Mouse (Mus musculus) stomach, embryonic 16.5 days (tissue): ENCODE measurements around the gene Tox2. TPM values are rescaled to one million over a fixed set of nuclear protein-coding genes. Genes with fewer than 3 reads are reported as not detected.

Source experiments
- ATAC-seq: fragments of 200-750 bp; cut with Nextera tagmentation; 2 replicates; pipeline ENCODE4 v1.8.0; 2017; ENCODE audit warnings: moderate number of reproducible peaks, moderate TSS enrichment; ENCODE audit not compliant: insufficient read depth, low FRiP score
- H3K27ac ChIP-seq: fragments of 300-500 bp; sonication (generic); 2 replicates; pipeline ENCODE4 v1.5.1; 2014; ENCODE audit warnings: low read length
- H3K27me3 ChIP-seq: fragments of 300-500 bp; sonication (generic); 2 replicates; pipeline ENCODE4 v1.6.1; 2014; ENCODE audit warnings: low read length, control low read depth, mixed read lengths; ENCODE audit not compliant: control insufficient read depth, insufficient read depth
- H3K36me3 ChIP-seq: fragments of 300-500 bp; sonication (generic); 2 replicates; pipeline ENCODE4 v1.6.1; 2014; ENCODE audit warnings: low read length; ENCODE audit not compliant: control insufficient read depth, insufficient read depth
- H3K4me1 ChIP-seq: fragments of 300-500 bp; sonication (generic); 2 replicates; pipeline ENCODE4 v1.6.1; 2014; ENCODE audit warnings: low read length, control low read depth, mixed read lengths; ENCODE audit not compliant: control insufficient read depth, insufficient read depth
- H3K4me2 ChIP-seq: fragments of 300-500 bp; sonication (generic); 2 replicates; pipeline ENCODE4 v1.6.1; 2014; ENCODE audit warnings: low read depth, low read length, mixed read lengths
- H3K4me3 ChIP-seq: fragments of 300-500 bp; sonication (generic); replicated peaks from 2 replicates; pipeline ENCODE4 v1.5.1; 2014; ENCODE audit warnings: mild to moderate bottlenecking, low read length
- H3K9ac ChIP-seq: fragments of 300-500 bp; sonication (generic); 2 replicates; pipeline ENCODE4 v1.6.1; 2014; ENCODE audit warnings: low read length
- H3K9me3 ChIP-seq: fragments of 300-500 bp; sonication (generic); replicated peaks from 2 replicates; pipeline ENCODE4 v1.6.1; 2016; ENCODE audit warnings: low read length, control low read depth; ENCODE audit not compliant: control insufficient read depth
- WGBS: fragments of 180-500 bp; shearing (Covaris S2); extraction: QIAGEN DNeasy Blood & Tissue Kit; methylation state at CpG from one replicate; pipeline ENCODE4 v1.1.7; 2014; 5-methylcytosine and 5-hydroxymethylcytosine counted together
- polyA plus RNA-seq: library from polyadenylated mRNA; unstranded; fragments of >200 nt; fragmentation: Nextera tagmentation; extraction: Ambion mirVana; gene quantifications from 2 replicates; pipeline ENCODE4 v1.2.1, GENCODE M21; 2015

Tox2 gene
- polyA plus RNA-seq, 1 experiment from 2014 or later, result 4.0 TPM

GRCm38 (mm10) chr2:163284856-163285255, 81.9 kb downstream of the Tox2 start:
- peak overlapping the region; percentile 32 for H3K4me2 ChIP-seq
- H3K9ac ChIP-seq, result no peak overlapping the region
- no peaks in the 10 kb centered on the region for H3K9me3 ChIP-seq
- peaks cover 13% of the 10 kb centered on the region for H3K4me1 ChIP-seq
- H3K27ac ChIP-seq, result no peak overlapping the region
- H3K27me3 ChIP-seq, result no peaks in the 10 kb centered on the region
- H3K4me3 ChIP-seq, result no peak overlapping the region
- whole genome bisulfite sequencing, result 29% methylated on average over 7 of the region's 7 CpGs
- H3K36me3 ChIP-seq, result no peaks in the 10 kb centered on the region
- no peak for ATAC-seq

- H3K36me3 ChIP-seq, result no peaks in the 10 kb centered on the region
- no peak overlapping the region for H3K27ac ChIP-seq
- H3K9ac ChIP-seq, result no peak overlapping the region
- H3K4me1 ChIP-seq, result peaks cover 13% of the 10 kb centered on the region
- no peak overlapping the region for H3K4me3 ChIP-seq
- peak overlapping the region; percentile 32 for H3K4me2 ChIP-seq
- no peak for ATAC-seq
- 0 out of 2 replicates have a peak, but pooled peaks cover 3% of the 10 kb centered on the region for H3K27me3 ChIP-seq
- 25% methylated on average over 9 of the region's 9 CpGs for WGBS
- H3K9me3 ChIP-seq, result no peaks in the 10 kb centered on the region
These were observed 82.4 kb downstream of the Tox2 start for GRCm38 (mm10) chr2:163285335-163285734.

GRCm38 (mm10) chr2:163285762-163286161, 82.8 kb downstream of the Tox2 start:
- ATAC-seq, result no peak
- Histone ChIP-seq H3K9me3 (no peaks in the 10 kb centered on the region), H3K36me3 (no peaks in the 10 kb centered on the region), H3K9ac (no peak overlapping the region), H3K27me3 (0 out of 2 replicates have a peak, but pooled peaks cover 6% of the 10 kb centered on the region), H3K4me1 (peaks cover 13% of the 10 kb centered on the region), H3K4me3 (no peak overlapping the region), H3K4me2 (peak overlapping the region; percentile 32), H3K27ac (no peak overlapping the region)
- 43% methylated on average over 7 of the region's 7 CpGs for WGBS

- Histone ChIP-seq H3K36me3 (no peaks in the 10 kb centered on the region), H3K9ac (no peak overlapping the region), H3K4me2 (peak overlapping the region; percentile 49), H3K4me1 (peaks cover 13% of the 10 kb centered on the region), H3K9me3 (no peaks in the 10 kb centered on the region), H3K4me3 (peak overlapping the region; percentile 9; the same call in 1 of the 2 replicates), H3K27me3 (0 out of 2 replicates have a peak, but pooled peaks cover 8% of the 10 kb centered on the region), H3K27ac (no peak overlapping the region)
- 6% methylated on average over 21 of the region's 21 CpGs for WGBS
- ATAC-seq, result peak; percentile 67; the same call in 1 of the 2 replicates
These were observed 86.0 kb downstream of the Tox2 start for GRCm38 (mm10) chr2:163288881-163289379.

GRCm38 (mm10) chr2:163296999-163297630, 94.2 kb downstream of the Tox2 start:
- Histone ChIP-seq H3K9me3 (no peaks in the 10 kb centered on the region), H3K4me1 (no peaks in the 10 kb centered on the region; the same call in 1 of the 2 replicates), H3K36me3 (no peaks in the 10 kb centered on the region), H3K27ac (no peak overlapping the region), H3K4me3 (no peak overlapping the region), H3K27me3 (no peaks in the 10 kb centered on the region), H3K9ac (no peak overlapping the region), H3K4me2 (no peak overlapping the region)
- no peak for ATAC-seq
- 64% methylated on average over 11 of the region's 11 CpGs for WGBS

GRCm38 (mm10) chr2:163300069-163301060, 97.4 kb downstream of the Tox2 start:
- no peak for ATAC-seq
- Histone ChIP-seq H3K36me3 (no peaks in the 10 kb centered on the region), H3K27ac (no peak overlapping the region), H3K9me3 (no peaks in the 10 kb centered on the region), H3K27me3 (no peaks in the 10 kb centered on the region), H3K4me3 (no peak overlapping the region), H3K4me2 (no peak overlapping the region), H3K4me1 (no peaks in the 10 kb centered on the region; the same call in 1 of the 2 replicates), H3K9ac (no peak overlapping the region)
- WGBS, result 51% methylated on average over 14 of the region's 14 CpGs

- no peak overlapping the region for H3K4me2 ChIP-seq
These were observed 98.7 kb downstream of the Tox2 start for GRCm38 (mm10) chr2:163301641-163302040.

GRCm38 (mm10) chr2:163303037-163303436, 100.1 kb downstream of the Tox2 start:
- H3K4me2 ChIP-seq, result no peak overlapping the region
- H3K4me1 ChIP-seq, result no peaks in the 10 kb centered on the region; the same call in 1 of the 2 replicates
- no peaks in the 10 kb centered on the region for H3K9me3 ChIP-seq
- no peak overlapping the region for H3K27ac ChIP-seq
- H3K27me3 ChIP-seq, result no peaks in the 10 kb centered on the region
- no peak for ATAC-seq
- H3K36me3 ChIP-seq, result no peaks in the 10 kb centered on the region
- 54% methylated on average over 9 of the region's 9 CpGs for WGBS
- no peak overlapping the region for H3K4me3 ChIP-seq
- no peak overlapping the region for H3K9ac ChIP-seq

More at GRCm38 (mm10) chr2:163301641-163302040, 98.7 kb downstream of the Tox2 start:
- Histone ChIP-seq H3K9ac (no peak overlapping the region), H3K4me1 (no peaks in the 10 kb centered on the region; the same call in 1 of the 2 replicates), H3K9me3 (no peaks in the 10 kb centered on the region), H3K27me3 (no peaks in the 10 kb centered on the region), H3K4me3 (no peak overlapping the region), H3K27ac (no peak overlapping the region), H3K36me3 (no peaks in the 10 kb centered on the region)
- no peak for ATAC-seq
- 54% methylated on average over 5 of the region's 5 CpGs for WGBS

GRCm38 (mm10) chr2:163309376-163309775, 106.5 kb downstream of the Tox2 start:
- ATAC-seq, result no peak
- WGBS, result 85% methylated on average over 17 of the region's 17 CpGs
- Histone ChIP-seq H3K4me3 (no peak overlapping the region), H3K4me1 (no peaks in the 10 kb centered on the region), H3K9me3 (no peaks in the 10 kb centered on the region), H3K27ac (no peak overlapping the region), H3K9ac (no peak overlapping the region), H3K27me3 (no peaks in the 10 kb centered on the region), H3K4me2 (no peak overlapping the region), H3K36me3 (no peaks in the 10 kb centered on the region)
